Mouse (Mus musculus): ENCODE data around the gene Ccl20. TPM values are rescaled to one million over a fixed set of nuclear protein-coding genes. Genes with fewer than 3 reads are reported as not detected.

Ccl20 gene
- polyA plus RNA-seq, 1 experiment from 2014 or later = 1.1 TPM

GRCm38 (mm10) chr1:83119903-83120302 is 3.3 kb downstream of the Ccl20 start:
- no peak for ATAC-seq (ENCODE audit: low read depth)
- H3K4me1 ChIP-seq (ENCODE audit: control insufficient read depth, insufficient read depth, low read length) = no peaks in the 10 kb centered on the region
- H3K27me3 ChIP-seq (replicated peaks; ENCODE audit: control insufficient read depth, insufficient read depth, low read length) = no peaks in the 10 kb centered on the region
- H3K36me3 ChIP-seq (ENCODE audit: control insufficient read depth, insufficient read depth, low read length) = no peaks in the 10 kb centered on the region
- no peak overlapping the region for H3K9ac ChIP-seq (ENCODE audit: low read depth, low read length)
- no peak overlapping the region for H3K4me3 ChIP-seq (ENCODE audit: low read depth, low read length)
- no peak overlapping the region for H3K27ac ChIP-seq (replicated peaks; ENCODE audit: low read depth, low read length)
- no peak for DNase-seq (ENCODE audit: low spot score)
- no peaks in the 10 kb centered on the region for H3K9me3 ChIP-seq (ENCODE audit: control insufficient read depth, low read length)
- H3K4me2 ChIP-seq (ENCODE audit: low read depth, low read length) = no peak overlapping the region

- Histone ChIP-seq H3K4me2 (ENCODE audit: low read depth, low read length) (no peak overlapping the region), H3K27me3 (replicated peaks; ENCODE audit: control insufficient read depth, insufficient read depth, low read length) (no peaks in the 10 kb centered on the region), H3K27ac (replicated peaks; ENCODE audit: low read depth, low read length) (no peak overlapping the region), H3K4me3 (ENCODE audit: low read depth, low read length) (no peak overlapping the region), H3K36me3 (ENCODE audit: control insufficient read depth, insufficient read depth, low read length) (no peaks in the 10 kb centered on the region), H3K4me1 (ENCODE audit: control insufficient read depth, insufficient read depth, low read length) (no peaks in the 10 kb centered on the region), H3K9ac (ENCODE audit: low read depth, low read length) (no peak overlapping the region), H3K9me3 (ENCODE audit: control insufficient read depth, low read length) (no peaks in the 10 kb centered on the region)
- DNase-seq (ENCODE audit: low spot score) (no peak), ATAC-seq (ENCODE audit: low read depth) (no peak)
- WGBS = 80% methylated on average over 3 of the region's 3 CpGs
Measured at GRCm38 (mm10) chr1:83120312-83120711, 3.7 kb downstream of the Ccl20 start.

- no peaks in the 10 kb centered on the region for H3K36me3 ChIP-seq (ENCODE audit: control insufficient read depth, insufficient read depth, low read length)
- no peaks in the 10 kb centered on the region for H3K27me3 ChIP-seq (replicated peaks; ENCODE audit: control insufficient read depth, insufficient read depth, low read length)
- no peak overlapping the region for H3K27ac ChIP-seq (replicated peaks; ENCODE audit: low read depth, low read length)
- ATAC-seq (ENCODE audit: low read depth) (peak; percentile 67; the same call in 1 of the 2 replicates), DNase-seq (ENCODE audit: low spot score) (no peak)
- no peaks in the 10 kb centered on the region for H3K9me3 ChIP-seq (ENCODE audit: control insufficient read depth, low read length)
- no peak overlapping the region for H3K4me3 ChIP-seq (ENCODE audit: low read depth, low read length)
- no peak overlapping the region for H3K9ac ChIP-seq (ENCODE audit: low read depth, low read length)
- WGBS = 75% methylated on average over 2 of the region's 2 CpGs
- no peak overlapping the region for H3K4me2 ChIP-seq (ENCODE audit: low read depth, low read length)
- no peaks in the 10 kb centered on the region for H3K4me1 ChIP-seq (ENCODE audit: control insufficient read depth, insufficient read depth, low read length)
Measured at GRCm38 (mm10) chr1:83123201-83123600, 6.6 kb downstream of the Ccl20 start.

GRCm38 (mm10) chr1:83135829-83136228 is 19.3 kb downstream of the Ccl20 start:
- H3K27ac ChIP-seq (replicated peaks; ENCODE audit: low read depth, low read length) = no peak overlapping the region
- peak; percentile 58 for DNase-seq (ENCODE audit: low spot score)
- H3K27me3 ChIP-seq (replicated peaks; ENCODE audit: control insufficient read depth, insufficient read depth, low read length) = no peaks in the 10 kb centered on the region
- no peaks in the 10 kb centered on the region for H3K36me3 ChIP-seq (ENCODE audit: control insufficient read depth, insufficient read depth, low read length)
- no peak overlapping the region for H3K4me2 ChIP-seq (ENCODE audit: low read depth, low read length)
- no peak for ATAC-seq (ENCODE audit: low read depth)
- 69% methylated on average over 7 of the region's 7 CpGs for WGBS
- H3K4me1 ChIP-seq (ENCODE audit: control insufficient read depth, insufficient read depth, low read length) = no peaks in the 10 kb centered on the region
- H3K9ac ChIP-seq (ENCODE audit: low read depth, low read length) = no peak overlapping the region
- H3K9me3 ChIP-seq (ENCODE audit: control insufficient read depth, low read length) = no peaks in the 10 kb centered on the region
- H3K4me3 ChIP-seq (ENCODE audit: low read depth, low read length) = no peak overlapping the region

GRCm38 (mm10) chr1:83137847-83138246 is 21.3 kb downstream of the Ccl20 start:
- Histone ChIP-seq H3K27ac (replicated peaks; ENCODE audit: low read depth, low read length) (no peak overlapping the region), H3K36me3 (ENCODE audit: control insufficient read depth, insufficient read depth, low read length) (no peaks in the 10 kb centered on the region), H3K4me3 (ENCODE audit: low read depth, low read length) (no peak overlapping the region), H3K4me2 (ENCODE audit: low read depth, low read length) (no peak overlapping the region), H3K9me3 (ENCODE audit: control insufficient read depth, low read length) (no peaks in the 10 kb centered on the region), H3K27me3 (replicated peaks; ENCODE audit: control insufficient read depth, insufficient read depth, low read length) (no peaks in the 10 kb centered on the region), H3K9ac (ENCODE audit: low read depth, low read length) (no peak overlapping the region), H3K4me1 (ENCODE audit: control insufficient read depth, insufficient read depth, low read length) (no peaks in the 10 kb centered on the region)
- ATAC-seq (ENCODE audit: low read depth) (no peak), DNase-seq (ENCODE audit: low spot score) (peak; percentile 33)
- whole genome bisulfite sequencing = 76% methylated on average over 8 of the region's 8 CpGs

- Histone ChIP-seq H3K36me3 (ENCODE audit: control insufficient read depth, insufficient read depth, low read length) (no peaks in the 10 kb centered on the region), H3K4me2 (ENCODE audit: low read depth, low read length) (no peak overlapping the region), H3K9ac (ENCODE audit: low read depth, low read length) (no peak overlapping the region), H3K27ac (replicated peaks; ENCODE audit: low read depth, low read length) (no peak overlapping the region), H3K27me3 (replicated peaks; ENCODE audit: control insufficient read depth, insufficient read depth, low read length) (no peaks in the 10 kb centered on the region), H3K4me3 (ENCODE audit: low read depth, low read length) (no peak overlapping the region), H3K4me1 (ENCODE audit: control insufficient read depth, insufficient read depth, low read length) (no peaks in the 10 kb centered on the region), H3K9me3 (ENCODE audit: control insufficient read depth, low read length) (no peaks in the 10 kb centered on the region)
- WGBS = 86% methylated on average over 6 of the region's 6 CpGs
- DNase-seq (ENCODE audit: low spot score) (no peak), ATAC-seq (ENCODE audit: low read depth) (no peak)
Measured at GRCm38 (mm10) chr1:83138721-83139120, 22.2 kb downstream of the Ccl20 start.

- ATAC-seq (ENCODE audit: low read depth) = no peak
- no peaks in the 10 kb centered on the region for H3K27me3 ChIP-seq (replicated peaks; ENCODE audit: control insufficient read depth, insufficient read depth, low read length)
- no peak overlapping the region for H3K27ac ChIP-seq (replicated peaks; ENCODE audit: low read depth, low read length)
- H3K4me2 ChIP-seq (ENCODE audit: low read depth, low read length) = no peak overlapping the region
- no peaks in the 10 kb centered on the region for H3K9me3 ChIP-seq (ENCODE audit: control insufficient read depth, low read length)
- no peak for DNase-seq (ENCODE audit: low spot score)
- no peak overlapping the region for H3K4me3 ChIP-seq (ENCODE audit: low read depth, low read length)
- WGBS = 65% methylated on average over 8 of the region's 8 CpGs
- H3K9ac ChIP-seq (ENCODE audit: low read depth, low read length) = no peak overlapping the region
- no peaks in the 10 kb centered on the region for H3K4me1 ChIP-seq (ENCODE audit: control insufficient read depth, insufficient read depth, low read length)
- no peaks in the 10 kb centered on the region for H3K36me3 ChIP-seq (ENCODE audit: control insufficient read depth, insufficient read depth, low read length)
Measured at GRCm38 (mm10) chr1:83141510-83141909, 24.9 kb downstream of the Ccl20 start.

GRCm38 (mm10) chr1:83142055-83142454 is 25.5 kb downstream of the Ccl20 start:
- Histone ChIP-seq H3K9me3 (ENCODE audit: control insufficient read depth, low read length) (no peaks in the 10 kb centered on the region), H3K4me2 (ENCODE audit: low read depth, low read length) (no peak overlapping the region), H3K27ac (replicated peaks; ENCODE audit: low read depth, low read length) (no peak overlapping the region), H3K27me3 (replicated peaks; ENCODE audit: control insufficient read depth, insufficient read depth, low read length) (no peaks in the 10 kb centered on the region), H3K4me1 (ENCODE audit: control insufficient read depth, insufficient read depth, low read length) (no peaks in the 10 kb centered on the region), H3K9ac (ENCODE audit: low read depth, low read length) (no peak overlapping the region), H3K36me3 (ENCODE audit: control insufficient read depth, insufficient read depth, low read length) (no peaks in the 10 kb centered on the region), H3K4me3 (ENCODE audit: low read depth, low read length) (no peak overlapping the region)
- ATAC-seq (ENCODE audit: low read depth) (no peak), DNase-seq (ENCODE audit: low spot score) (no peak)
- WGBS = 82% methylated on average over 5 of the region's 5 CpGs

GRCm38 (mm10) chr1:83146547-83146946 is 30.0 kb downstream of the Ccl20 start:
- 83% methylated on average over 2 of the region's 2 CpGs for WGBS

More at GRCm38 (mm10) chr1:83146547-83146946, 30.0 kb downstream of the Ccl20 start:
- H3K4me1 ChIP-seq (ENCODE audit: control insufficient read depth, insufficient read depth, low read length) = no peaks in the 10 kb centered on the region
- H3K27me3 ChIP-seq (replicated peaks; ENCODE audit: control insufficient read depth, insufficient read depth, low read length) = no peaks in the 10 kb centered on the region
- H3K4me3 ChIP-seq (ENCODE audit: low read depth, low read length) = no peak overlapping the region
- H3K9ac ChIP-seq (ENCODE audit: low read depth, low read length) = no peak overlapping the region
- no peaks in the 10 kb centered on the region for H3K9me3 ChIP-seq (ENCODE audit: control insufficient read depth, low read length)
- no peak overlapping the region for H3K4me2 ChIP-seq (ENCODE audit: low read depth, low read length)
- no peak for ATAC-seq (ENCODE audit: low read depth)
- no peaks in the 10 kb centered on the region for H3K36me3 ChIP-seq (ENCODE audit: control insufficient read depth, insufficient read depth, low read length)
- no peak for DNase-seq (ENCODE audit: low spot score)
- H3K27ac ChIP-seq (replicated peaks; ENCODE audit: low read depth, low read length) = no peak overlapping the region
